Mouse (Mus musculus): Measurements from ENCODE around the gene Prss27. TPM values are rescaled to one million over a fixed set of nuclear protein-coding genes. Genes with fewer than 3 reads are reported as not detected.

Gene Prss27
- polyA plus RNA-seq (2015; fragmentation: Nextera tagmentation; extraction: Ambion mirVana), result not detected in 2 replicates

GRCm38 (mm10) chr17:24037844-24038243, at the start of gene Prss27:
Gene Prss27, plus strand, starts transcription at chr17:24038144.
- Histone ChIP-seq H3K9ac (no peak within 1 kb of the TSS), H3K27me3 (no peaks in the 10 kb centered on the region), H3K4me1 (replicated peaks) (no peaks in the 10 kb centered on the region), H3K27ac (no peak within 1 kb of the TSS), H3K9me3 (replicated peaks) (no peaks in the 10 kb centered on the region), H3K4me3 (replicated peaks) (no peak within 1 kb of the TSS), H3K36me3 (no peaks in the 10 kb centered on the region), H3K4me2 (no peak within 1 kb of the TSS)
- 30% methylated on average over 4 of the region's 4 CpGs for WGBS (ENCODE audit: insufficient replicate concordance)
- DNase-seq (no peak), ATAC-seq (ENCODE audit: low read depth) (no peak)

- no peaks in the 10 kb centered on the region for H3K9me3 ChIP-seq (replicated peaks)
- no peak overlapping the region for H3K4me3 ChIP-seq (replicated peaks)
- no peaks in the 10 kb centered on the region for H3K36me3 ChIP-seq
- peaks cover 8% of the 10 kb centered on the region for H3K4me1 ChIP-seq (replicated peaks)
- no peak overlapping the region for H3K9ac ChIP-seq
- ATAC-seq (ENCODE audit: low read depth) (no peak), DNase-seq (no peak)
- 0 out of 2 replicates have a peak, but pooled peaks cover 6% of the 10 kb centered on the region for H3K27me3 ChIP-seq
- no peak overlapping the region for H3K27ac ChIP-seq
- H3K4me2 ChIP-seq, result no peak overlapping the region
- 26% methylated on average over 2 of the region's 2 CpGs for WGBS (ENCODE audit: insufficient replicate concordance)
Measured at GRCm38 (mm10) chr17:23989802-23990201, 48.1 kb upstream of the Prss27 start.

GRCm38 (mm10) chr17:23992789-23993553, 45.0 kb upstream of the Prss27 start:
- WGBS (ENCODE audit: insufficient replicate concordance), result 65% methylated on average over 9 of the region's 9 CpGs
- Histone ChIP-seq H3K27me3 (0 out of 2 replicates have a peak, but pooled peaks cover 6% of the 10 kb centered on the region), H3K4me3 (replicated peaks) (no peak overlapping the region), H3K9me3 (replicated peaks) (no peaks in the 10 kb centered on the region), H3K27ac (no peak overlapping the region), H3K4me1 (replicated peaks) (peaks cover 8% of the 10 kb centered on the region), H3K4me2 (peak overlapping the region; percentile 35), H3K9ac (no peak overlapping the region), H3K36me3 (no peaks in the 10 kb centered on the region)
- ATAC-seq (ENCODE audit: low read depth), result peak; percentile 52; the same call in 1 of the 2 replicates
- DNase-seq, result no peak

- Histone ChIP-seq H3K27me3 (0 out of 2 replicates have a peak, but pooled peaks cover 4% of the 10 kb centered on the region), H3K4me2 (peak overlapping the region; percentile 35), H3K9me3 (replicated peaks) (no peaks in the 10 kb centered on the region), H3K27ac (no peak overlapping the region), H3K9ac (peak overlapping the region; percentile 26; the same call in 1 of the 2 replicates), H3K36me3 (no peaks in the 10 kb centered on the region), H3K4me1 (replicated peaks) (peaks cover 8% of the 10 kb centered on the region), H3K4me3 (replicated peaks) (no peak overlapping the region)
- ATAC-seq (ENCODE audit: low read depth), result peak; percentile 59
- peak; percentile 76 for DNase-seq
- 8% methylated on average over 31 of the region's 31 CpGs for WGBS (ENCODE audit: insufficient replicate concordance)
Measured at GRCm38 (mm10) chr17:23993559-23994428, 44.1 kb upstream of the Prss27 start.

- Histone ChIP-seq H3K4me3 (replicated peaks) (no peak overlapping the region), H3K27me3 (0 out of 2 replicates have a peak, but pooled peaks cover 4% of the 10 kb centered on the region), H3K4me1 (replicated peaks) (peaks cover 8% of the 10 kb centered on the region), H3K27ac (no peak overlapping the region), H3K36me3 (no peaks in the 10 kb centered on the region), H3K9ac (no peak overlapping the region), H3K9me3 (replicated peaks) (no peaks in the 10 kb centered on the region), H3K4me2 (no peak overlapping the region)
- DNase-seq, result no peak
- no peak for ATAC-seq (ENCODE audit: low read depth)
- 58% methylated on average over 7 of the region's 7 CpGs for WGBS (ENCODE audit: insufficient replicate concordance)
Measured at GRCm38 (mm10) chr17:23994667-23995066, 43.3 kb upstream of the Prss27 start.

GRCm38 (mm10) chr17:23995421-23995820, 42.5 kb upstream of the Prss27 start:
- Histone ChIP-seq H3K27ac (no peak overlapping the region), H3K4me2 (no peak overlapping the region), H3K27me3 (0 out of 2 replicates have a peak, but pooled peaks cover 4% of the 10 kb centered on the region), H3K9me3 (replicated peaks) (no peaks in the 10 kb centered on the region), H3K9ac (no peak overlapping the region), H3K36me3 (no peaks in the 10 kb centered on the region), H3K4me3 (replicated peaks) (no peak overlapping the region), H3K4me1 (replicated peaks) (peaks cover 8% of the 10 kb centered on the region)
- DNase-seq (no peak), ATAC-seq (ENCODE audit: low read depth) (no peak)
- 3% methylated on average over 1 of the region's 1 CpGs for WGBS (ENCODE audit: insufficient replicate concordance)

GRCm38 (mm10) chr17:23997901-23998300, 40.0 kb upstream of the Prss27 start, which contains the start of gene Prss22:
Gene Prss22, minus strand, starts transcription at chr17:23998100.
- H3K4me1 ChIP-seq (replicated peaks), result peaks cover 7% of the 10 kb centered on the region
- H3K4me2 ChIP-seq, result no peak within 1 kb of the TSS
- no peaks in the 10 kb centered on the region for H3K9me3 ChIP-seq (replicated peaks)
- 0 out of 2 replicates have a peak, but pooled peaks cover 4% of the 10 kb centered on the region for H3K27me3 ChIP-seq
- H3K36me3 ChIP-seq, result no peaks in the 10 kb centered on the region
- 52% methylated on average over 2 of the region's 2 CpGs for WGBS (ENCODE audit: insufficient replicate concordance)
- no peak for DNase-seq
- no peak for ATAC-seq (ENCODE audit: low read depth)
- no peak within 1 kb of the TSS for H3K4me3 ChIP-seq (replicated peaks)
- H3K9ac ChIP-seq, result no peak within 1 kb of the TSS
- no peak within 1 kb of the TSS for H3K27ac ChIP-seq

GRCm38 (mm10) chr17:23998383-23998782, 39.6 kb upstream of the Prss27 start:
- Histone ChIP-seq H3K4me1 (replicated peaks) (peaks cover 3% of the 10 kb centered on the region; the same call in 1 of the 2 replicates), H3K4me2 (no peak overlapping the region), H3K36me3 (no peaks in the 10 kb centered on the region), H3K27me3 (0 out of 2 replicates have a peak, but pooled peaks cover 4% of the 10 kb centered on the region), H3K9me3 (replicated peaks) (no peaks in the 10 kb centered on the region), H3K27ac (no peak overlapping the region), H3K4me3 (replicated peaks) (no peak overlapping the region), H3K9ac (no peak overlapping the region)
- DNase-seq (no peak), ATAC-seq (ENCODE audit: low read depth) (no peak)
- 40% methylated on average over 6 of the region's 6 CpGs for WGBS (ENCODE audit: insufficient replicate concordance)

GRCm38 (mm10) chr17:24000404-24000803, 37.5 kb upstream of the Prss27 start:
- Histone ChIP-seq H3K36me3 (no peaks in the 10 kb centered on the region), H3K27ac (no peak overlapping the region), H3K9me3 (replicated peaks) (no peaks in the 10 kb centered on the region), H3K27me3 (0 out of 2 replicates have a peak, but pooled peaks cover 4% of the 10 kb centered on the region), H3K4me3 (replicated peaks) (no peak overlapping the region), H3K4me1 (replicated peaks) (no peaks in the 10 kb centered on the region), H3K4me2 (no peak overlapping the region), H3K9ac (no peak overlapping the region)
- DNase-seq (no peak), ATAC-seq (ENCODE audit: low read depth) (no peak)
- WGBS (ENCODE audit: insufficient replicate concordance), result 27% methylated on average over 5 of the region's 5 CpGs

GRCm38 (mm10) chr17:24004071-24004665, 33.8 kb upstream of the Prss27 start:
- Histone ChIP-seq H3K27me3 (no peaks in the 10 kb centered on the region), H3K27ac (no peak overlapping the region), H3K4me3 (replicated peaks) (no peak overlapping the region), H3K4me2 (no peak overlapping the region), H3K9ac (no peak overlapping the region), H3K36me3 (no peaks in the 10 kb centered on the region), H3K4me1 (replicated peaks) (no peaks in the 10 kb centered on the region), H3K9me3 (replicated peaks) (no peaks in the 10 kb centered on the region)
- ATAC-seq (ENCODE audit: low read depth), result no peak
- WGBS (ENCODE audit: insufficient replicate concordance), result 78% methylated on average over 14 of the region's 14 CpGs
- DNase-seq, result no peak

- ATAC-seq (ENCODE audit: low read depth), result no peak
- H3K27me3 ChIP-seq, result no peaks in the 10 kb centered on the region
- 66% methylated on average over 3 of the region's 3 CpGs for WGBS (ENCODE audit: insufficient replicate concordance)
- no peak for DNase-seq
- no peak overlapping the region for H3K4me3 ChIP-seq (replicated peaks)
- H3K4me2 ChIP-seq, result no peak overlapping the region
- no peaks in the 10 kb centered on the region for H3K4me1 ChIP-seq (replicated peaks)
- H3K9me3 ChIP-seq (replicated peaks), result no peaks in the 10 kb centered on the region
- H3K36me3 ChIP-seq, result no peaks in the 10 kb centered on the region
- H3K27ac ChIP-seq, result no peak overlapping the region
- no peak overlapping the region for H3K9ac ChIP-seq
Measured at GRCm38 (mm10) chr17:24005049-24005448, 32.9 kb upstream of the Prss27 start.

Measured in liver, embryonic 13.5 days (tissue).